Mouse (Mus musculus) lung, adult 2 months (tissue): ENCODE results near the gene Pde6g.

ENCODE experiments used
- CTCF ChIP-seq: fragments of 200-500 bp; IDR thresholded peaks from 2 replicates; pipeline ENCODE4 v1.5.1; 2011; ENCODE audit warnings: mild to moderate bottlenecking, low read length, control low read depth; ENCODE audit not compliant: insufficient read depth
- POLR2A ChIP-seq: fragments of 200-500 bp; IDR thresholded peaks from 2 replicates; pipeline ENCODE4 v1.6.1; 2011; ENCODE audit warnings: low read depth, mild to moderate bottlenecking, control low read depth, low read length, borderline replicate concordance; ENCODE audit errors: extremely low read depth

DNA sequence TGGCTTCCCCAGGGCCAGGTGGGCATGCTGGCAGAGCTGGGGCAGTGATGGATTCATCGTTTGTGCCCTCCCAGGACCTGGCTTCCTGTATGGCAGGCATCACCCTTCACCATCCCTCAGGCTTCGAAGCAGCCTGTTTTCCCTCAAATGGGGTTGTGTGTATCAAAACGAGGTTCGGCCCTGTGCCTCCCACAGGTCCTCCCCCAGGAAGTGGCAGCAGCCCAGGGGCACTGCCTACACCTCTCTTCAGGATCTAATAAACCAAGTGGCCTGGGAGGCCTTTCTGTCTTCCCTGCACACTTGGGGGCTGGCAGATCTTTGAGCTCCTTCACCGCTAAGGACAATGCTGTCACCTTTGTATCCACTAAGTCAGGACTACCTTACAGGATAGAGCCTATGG lies 45.6 kb upstream of the Pde6g start:
- no peak for TF ChIP-seq CTCF
- TF ChIP-seq POLR2A = no peak
